Mouse (Mus musculus) cerebellum, adult 18-20 months (tissue): ENCODE data around the gene Slc1a3.

Source experiments
- DNase-seq, 2 experiments: peaks; one replicate each; pipeline ENCODE4 v3.0.0; 2021

Gene Slc1a3

GRCm38 (mm10) chr15:8710146-8711006 lies at the start of gene Slc1a3:
Gene Slc1a3 (minus strand): TSS chr15:8710764.
- DNase-seq: peak; percentile 41 to 50

DNA sequence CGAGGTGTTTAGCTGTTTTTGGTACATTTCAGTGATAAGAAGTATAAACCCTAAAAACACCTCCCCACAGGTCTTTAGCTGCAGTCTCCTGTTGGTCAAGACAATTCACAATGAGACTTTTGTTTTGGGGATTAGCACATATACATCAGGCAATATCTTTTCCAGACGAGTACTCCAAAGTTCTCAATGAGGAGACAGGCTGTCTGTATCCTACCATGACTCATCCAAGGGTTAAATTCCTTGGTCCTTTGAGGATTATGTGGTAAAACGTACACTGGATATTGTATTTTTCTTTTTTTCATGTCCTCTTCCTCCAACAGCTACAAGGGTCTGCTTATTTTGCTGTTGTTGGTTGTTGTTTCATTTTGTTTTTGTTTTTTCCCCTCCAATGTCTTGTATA lies 48.5 kb upstream of the Slc1a3 start:
- DNase-seq: no peak

- no peak for DNase-seq
Measured at GRCm38 (mm10) chr15:8756441-8756840, 45.9 kb upstream of the Slc1a3 start.

DNA sequence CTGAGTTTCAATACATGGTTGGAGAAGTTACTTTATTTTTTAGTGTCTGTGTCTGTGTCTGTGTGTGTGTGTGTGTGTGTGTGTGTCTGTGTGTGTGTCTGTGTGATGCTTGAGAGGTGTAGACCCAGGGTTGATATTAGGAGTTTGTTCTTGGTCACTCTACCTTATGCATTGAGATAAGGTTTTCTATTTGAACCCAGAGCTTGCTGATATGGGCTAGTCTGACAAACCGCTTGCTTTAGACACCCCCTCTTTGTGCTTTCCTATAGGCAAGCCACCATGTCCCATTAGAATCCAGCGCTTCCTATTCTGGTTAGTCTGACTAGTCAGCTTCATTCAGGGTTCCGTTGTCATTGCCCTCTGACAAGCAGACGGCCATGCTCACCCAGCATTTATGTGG lies 39.2 kb upstream of the Slc1a3 start:
- no peak for DNase-seq

DNA sequence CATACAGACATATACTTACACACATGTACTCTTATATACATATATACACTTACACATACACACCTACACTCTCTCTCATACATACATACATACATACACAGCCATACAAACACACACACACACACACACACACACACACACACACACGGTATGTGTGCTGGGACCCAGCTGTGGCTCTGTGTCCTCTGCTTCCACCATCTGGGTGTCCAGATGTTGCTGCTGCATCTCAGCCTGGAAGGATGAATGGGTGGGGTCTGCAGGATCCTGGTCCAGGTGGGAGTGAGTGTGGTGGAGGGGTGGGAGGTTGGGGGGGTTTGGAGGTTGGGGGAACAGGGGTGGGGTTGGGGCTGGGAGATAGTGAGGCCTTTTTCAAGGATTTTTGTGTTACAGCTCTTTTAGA lies 38.2 kb upstream of the Slc1a3 start:
- DNase-seq: no peak

DNA sequence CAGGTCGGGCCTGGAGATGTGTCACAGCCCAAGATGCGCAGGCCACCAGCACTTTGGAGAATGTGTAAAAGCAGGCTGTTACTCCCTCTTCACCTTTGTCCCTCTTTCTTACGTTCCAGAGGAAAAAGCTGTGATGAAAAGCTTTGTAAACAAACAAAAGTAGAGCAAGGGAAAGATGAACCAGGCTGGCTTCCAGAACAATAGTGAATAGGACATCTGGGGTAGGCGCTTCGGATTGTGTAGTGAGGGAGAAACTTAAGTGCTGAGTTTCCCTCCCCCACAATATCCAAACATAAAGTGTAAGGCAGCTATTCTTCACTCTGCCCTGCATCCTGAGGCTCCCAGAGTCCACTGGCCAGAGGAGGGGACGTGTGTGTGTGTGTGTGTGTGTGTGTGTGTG lies 31.0 kb upstream of the Slc1a3 start:
- DNase-seq: no peak

DNA sequence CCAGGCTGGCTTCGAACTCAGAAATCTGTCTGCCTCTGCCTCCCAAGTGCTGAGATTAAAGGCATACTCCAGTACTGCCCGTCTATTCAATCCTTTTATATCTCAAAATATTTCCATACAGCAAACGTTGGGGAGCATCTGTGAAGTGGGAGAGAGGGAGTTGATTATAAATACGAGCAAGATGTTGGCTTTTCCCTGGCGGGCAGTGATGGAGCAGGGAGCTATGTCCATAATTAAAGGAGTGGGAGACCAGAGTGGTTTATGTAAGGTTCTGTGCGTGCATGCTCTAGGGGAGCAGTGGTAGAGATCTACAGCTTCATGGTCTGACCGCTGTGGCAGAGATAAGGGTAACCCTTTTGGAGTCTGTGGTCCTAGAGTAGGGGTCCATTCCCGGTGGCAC lies 30.2 kb upstream of the Slc1a3 start:
- DNase-seq: no peak

DNA sequence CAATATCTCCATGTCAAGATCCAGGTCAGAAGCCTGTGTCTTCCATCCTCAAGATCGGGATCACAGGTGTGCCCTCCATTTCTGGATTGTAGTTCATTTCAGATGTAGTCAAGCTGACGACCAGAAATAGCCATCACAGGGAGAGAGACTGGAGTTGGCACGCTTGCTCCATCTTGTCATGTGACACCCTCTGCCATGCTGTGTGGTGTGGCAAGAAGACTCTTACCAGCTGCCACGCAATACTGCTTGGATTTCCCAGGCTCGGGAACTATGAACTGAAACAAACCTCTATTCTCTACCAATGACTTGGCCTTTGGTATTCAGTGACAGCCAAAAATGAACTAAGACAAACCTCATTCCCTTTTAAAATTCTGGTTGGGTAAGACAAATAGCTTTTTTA lies 27.6 kb upstream of the Slc1a3 start:
- peak; percentile 16 to 34 for DNase-seq

DNA sequence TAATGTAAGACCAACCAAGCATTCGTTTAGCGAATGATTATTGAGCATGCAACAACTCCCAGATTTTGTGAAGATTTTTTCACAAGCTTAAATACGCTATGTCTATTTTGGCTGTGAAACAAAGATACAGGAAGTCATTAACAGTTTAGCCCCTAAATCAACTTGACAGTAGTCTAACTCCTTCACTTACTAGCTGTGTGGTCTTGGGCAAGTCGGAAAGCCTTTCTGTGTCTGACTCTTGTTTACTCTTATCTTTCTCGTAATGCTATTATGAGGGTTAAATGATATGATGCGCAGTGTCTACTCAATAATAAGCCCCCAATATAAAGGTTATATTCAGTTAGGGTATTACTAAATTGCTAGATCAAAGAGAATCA lies 23.8 kb upstream of the Slc1a3 start:
- DNase-seq: no peak

DNA sequence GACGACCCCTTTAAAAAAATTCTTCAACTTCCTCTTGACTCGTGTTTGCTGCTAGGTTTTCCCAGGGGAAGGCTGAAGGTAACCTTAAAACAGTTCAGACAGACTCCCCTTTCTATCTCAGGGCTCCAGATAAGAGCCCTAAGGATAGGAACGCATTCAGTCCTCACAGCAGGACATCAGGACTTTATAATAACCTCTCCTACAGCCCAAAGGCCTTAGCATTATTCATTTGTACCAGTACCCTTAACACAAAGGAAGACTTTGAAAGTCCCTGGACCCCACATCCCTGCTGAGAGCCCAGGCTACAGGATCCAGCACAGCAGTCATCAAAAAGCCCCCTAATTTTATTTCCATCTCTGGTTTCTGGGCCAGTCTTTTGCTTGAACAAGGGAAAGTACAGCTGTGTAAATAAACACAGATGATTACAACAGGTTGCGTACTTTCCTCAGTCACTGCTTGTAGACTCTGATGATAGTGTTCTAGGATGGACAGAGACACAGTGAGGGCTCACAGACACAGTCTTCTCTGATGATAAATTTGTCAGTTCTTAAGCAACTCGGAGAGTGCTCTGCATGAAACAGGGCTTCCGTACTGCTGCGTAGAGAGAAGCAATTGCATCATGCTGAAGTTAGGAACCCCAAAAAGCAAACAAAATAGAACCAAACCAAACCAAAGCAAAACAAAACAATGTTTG lies 23.3 kb upstream of the Slc1a3 start:
- no peak for DNase-seq

GRCm38 (mm10) chr15:8728861-8729260 lies 18.3 kb upstream of the Slc1a3 start:
- DNase-seq: no peak

GRCm38 (mm10) chr15:8722386-8723100 lies 12.0 kb upstream of the Slc1a3 start:
- no peak for DNase-seq

DNA sequence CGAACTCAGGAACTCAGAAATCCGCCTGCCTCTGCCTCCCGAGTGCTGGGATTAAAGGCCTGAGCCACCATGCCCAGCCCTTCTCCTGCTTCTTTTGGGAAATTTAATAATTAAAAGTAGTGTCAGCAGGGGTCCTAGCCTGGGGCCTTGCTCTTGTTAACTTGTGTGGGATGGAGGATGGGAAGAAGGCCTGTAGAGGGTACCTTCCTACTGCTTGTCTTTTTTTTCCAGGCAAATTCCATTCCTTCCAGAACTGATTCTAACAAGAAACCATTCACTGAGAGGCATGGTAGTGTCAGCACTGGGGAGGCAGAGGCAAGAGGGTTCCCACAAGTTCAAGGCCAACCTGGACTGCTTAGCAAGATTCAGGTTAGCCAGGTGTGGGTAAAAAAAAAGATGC lies 11.2 kb upstream of the Slc1a3 start:
- no peak for DNase-seq

- DNase-seq: no peak
Measured at GRCm38 (mm10) chr15:8721005-8721404, 10.4 kb upstream of the Slc1a3 start.

DNA sequence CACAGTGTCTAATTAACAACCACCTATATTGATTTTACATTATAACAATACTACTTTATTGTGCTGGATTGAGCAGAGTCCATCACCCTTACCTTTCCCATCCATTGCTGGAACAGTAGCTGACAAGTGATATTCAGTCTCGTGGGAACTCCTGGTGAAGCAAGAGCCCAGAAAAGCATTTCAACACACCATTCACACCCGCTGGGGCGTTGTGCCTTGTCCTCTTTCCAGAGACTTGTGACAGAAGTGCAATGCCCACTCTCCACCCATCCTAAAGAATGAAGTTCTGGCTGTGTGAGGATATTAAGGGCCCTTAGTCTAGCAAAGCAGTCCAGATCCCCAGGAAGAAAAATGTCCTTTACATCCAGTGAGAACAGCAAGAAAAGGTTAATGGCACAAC lies 7.9 kb upstream of the Slc1a3 start:
- no peak for DNase-seq

DNA sequence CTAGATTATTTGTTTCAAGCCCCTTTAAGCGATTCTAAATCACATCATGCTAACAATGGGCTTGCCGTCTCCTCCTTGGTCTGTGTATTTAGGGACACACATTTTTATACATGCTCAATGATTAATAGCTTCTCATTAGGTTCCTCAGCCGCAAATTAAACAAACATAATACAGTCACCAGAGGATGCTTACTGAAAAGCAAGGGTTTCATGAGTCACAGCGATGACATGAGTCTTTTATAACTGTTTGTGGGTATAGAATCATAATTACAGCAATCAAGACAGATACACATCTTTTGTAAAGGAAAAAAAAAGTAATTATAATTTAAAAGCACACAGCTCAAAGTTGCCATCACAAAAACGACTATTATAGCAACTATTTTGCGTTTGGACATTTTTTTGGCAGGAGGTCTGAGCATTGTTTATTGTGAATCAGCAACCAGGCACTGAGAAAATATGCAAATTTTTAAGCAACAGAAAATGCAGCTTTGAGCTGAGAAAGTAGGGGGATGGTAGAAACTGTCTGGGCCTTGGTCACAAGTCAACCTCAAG lies 6.5 kb upstream of the Slc1a3 start:
- DNase-seq: no peak

DNA sequence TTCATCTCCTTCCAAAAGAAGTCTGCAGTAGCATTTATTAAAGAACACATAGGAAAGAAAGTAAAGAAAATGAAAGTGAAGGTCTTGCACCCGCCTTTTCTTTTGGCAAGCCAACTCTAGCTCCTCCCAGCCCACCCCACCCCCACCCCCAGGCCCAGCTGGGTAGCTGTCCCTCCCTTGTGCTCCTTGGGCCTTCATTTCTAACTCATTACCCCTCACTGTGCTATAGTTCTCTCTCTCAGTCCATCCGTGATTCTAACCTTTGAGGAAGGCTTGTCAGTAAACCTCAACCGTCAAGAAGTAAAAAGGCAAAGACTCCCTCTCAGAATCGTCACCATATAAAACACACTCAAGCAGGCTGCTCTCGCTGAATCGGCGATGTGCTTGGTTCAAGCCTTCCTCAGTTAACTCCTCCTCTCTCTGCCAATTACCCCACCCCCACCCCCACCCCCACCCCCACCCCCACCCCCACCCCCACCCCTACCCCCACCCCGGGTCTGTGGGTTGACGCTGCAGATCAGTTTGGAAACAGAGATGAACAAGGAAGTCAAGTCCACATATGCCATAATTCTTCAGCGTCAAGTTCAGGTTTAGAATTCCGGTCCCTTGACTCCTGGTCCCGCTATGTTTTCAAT lies 5.9 kb upstream of the Slc1a3 start:
- no peak for DNase-seq

- no peak for DNase-seq
Measured at GRCm38 (mm10) chr15:8715666-8716065, 5.1 kb upstream of the Slc1a3 start.

DNA sequence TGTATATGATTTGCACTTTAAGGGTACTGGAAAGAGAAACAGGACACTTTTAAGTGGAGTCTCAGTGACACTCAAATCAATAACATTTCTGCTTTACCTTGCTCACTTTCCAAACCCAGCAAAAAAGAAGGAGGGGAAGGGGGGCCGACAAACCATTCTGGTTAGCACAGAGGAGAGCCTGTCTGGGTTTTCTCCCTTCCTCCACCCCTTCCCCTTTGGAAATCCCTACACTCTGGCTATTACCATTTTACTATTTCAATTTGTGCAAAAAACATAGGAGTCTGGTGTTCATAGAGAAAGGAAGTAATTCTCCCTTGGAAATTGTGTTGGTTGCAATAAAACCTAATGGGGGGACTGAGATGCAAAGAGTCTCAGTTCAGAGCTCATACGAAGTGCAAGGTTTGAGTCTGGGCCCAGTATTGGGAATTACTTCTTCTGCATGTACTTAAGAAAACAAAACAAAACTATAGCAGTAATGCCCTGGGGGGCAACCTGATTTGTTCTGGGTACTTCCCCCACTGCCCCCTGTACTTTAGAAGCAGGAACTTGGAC lies 1.9 kb upstream of the Slc1a3 start:
- DNase-seq: no peak

GRCm38 (mm10) chr15:8711630-8712310 lies 1.2 kb upstream of the Slc1a3 start:
- no peak for DNase-seq

GRCm38 (mm10) chr15:8709578-8709977 lies 986 bp downstream of the Slc1a3 start:
- peak; percentile 43 to 56 for DNase-seq

GRCm38 (mm10) chr15:8706613-8707012 lies 4.0 kb downstream of the Slc1a3 start:
- DNase-seq: no peak
